Mouse (Mus musculus) embryonic facial prominence, embryonic 11.5 days (tissue): ENCODE measurements around the gene Gng7. TPM values are rescaled to one million over a fixed set of nuclear protein-coding genes. Genes with fewer than 3 reads are reported as not detected.
"Not testable (repeated sequence)": the region's sequence is repeated elsewhere in the genome, so short reads cannot be mapped to it uniquely, and the experiment has no call there.

Source experiments
- ATAC-seq: fragments of 200-750 bp; cut with Nextera tagmentation; replicated peaks from 2 replicates; pipeline ENCODE4 v1.8.0; 2017; ENCODE audit warnings: low read depth; ENCODE audit not compliant: insufficient number of reproducible peaks, low FRiP score, low TSS enrichment
- DNase-seq: peaks from one replicate; pipeline ENCODE4 v3.0.0-alpha.2; 2015; ENCODE audit warnings: low spot score
- H3K27ac ChIP-seq: fragments of 300-500 bp; sonication (generic); replicated peaks from 2 replicates; pipeline ENCODE4 v1.5.1; 2014; ENCODE audit warnings: mild to moderate bottlenecking, low read depth, low read length, control low read depth
- H3K27me3 ChIP-seq: fragments of 300-500 bp; sonication (generic); 2 replicates; pipeline ENCODE4 v1.6.1; 2014; ENCODE audit warnings: mild to moderate bottlenecking, low read length, moderate library complexity, mixed read lengths; ENCODE audit not compliant: control insufficient read depth, insufficient read depth
- H3K36me3 ChIP-seq: fragments of 300-500 bp; sonication (generic); replicated peaks from 2 replicates; pipeline ENCODE4 v1.6.1; 2014; ENCODE audit warnings: low read depth, mild to moderate bottlenecking, low read length, moderate library complexity, mixed read lengths; ENCODE audit not compliant: control insufficient read depth, insufficient read depth
- H3K4me1 ChIP-seq: fragments of 300-500 bp; sonication (generic); 2 replicates; pipeline ENCODE4 v1.6.1; 2014; ENCODE audit warnings: low read length, mixed read lengths; ENCODE audit not compliant: control insufficient read depth, insufficient read depth
- H3K4me2 ChIP-seq: fragments of 300-500 bp; sonication (generic); 2 replicates; pipeline ENCODE4 v1.6.1; 2014; ENCODE audit warnings: low read depth, mild to moderate bottlenecking, control low read depth, low read length, moderate library complexity
- H3K4me3 ChIP-seq: fragments of 300-500 bp; sonication (generic); 2 replicates; pipeline ENCODE4 v1.5.1; 2014; ENCODE audit warnings: low read depth, low read length, control low read depth
- H3K9ac ChIP-seq: fragments of 300-500 bp; sonication (generic); replicated peaks from 2 replicates; pipeline ENCODE4 v1.6.1; 2014; ENCODE audit warnings: mild to moderate bottlenecking, control low read depth, low read length
- H3K9me3 ChIP-seq: fragments of 300-500 bp; sonication (generic); replicated peaks from 2 replicates; pipeline ENCODE4 v1.6.1; 2016; ENCODE audit warnings: mild to moderate bottlenecking, low read length, inconsistent platforms, mixed read lengths; ENCODE audit not compliant: control insufficient read depth
- WGBS: fragments of 180-500 bp; shearing (Covaris S2); extraction: QIAGEN DNeasy Blood & Tissue Kit; methylation state at CpG from one replicate; pipeline ENCODE4 v1.1.7; 2014; 5-methylcytosine and 5-hydroxymethylcytosine counted together
- polyA plus RNA-seq: library from polyadenylated mRNA; unstranded; fragments of >200 nt; fragmentation: Nextera tagmentation; extraction: Ambion mirVana; gene quantifications from 2 replicates; pipeline ENCODE4 v1.2.1, GENCODE M21; 2014

Gene Gng7
- polyA plus RNA-seq, 1 experiment from 2014 or later, result 5.4 TPM

- 72% methylated on average over 7 of the region's 7 CpGs for WGBS
- H3K4me2 ChIP-seq, result no peak overlapping the region
- no peak overlapping the region for H3K9ac ChIP-seq
- H3K4me3 ChIP-seq, result no peak overlapping the region
- peaks cover 15% of the 10 kb centered on the region for H3K27me3 ChIP-seq
- H3K27ac ChIP-seq, result no peak overlapping the region
- H3K4me1 ChIP-seq, result peaks cover 3% of the 10 kb centered on the region
- ATAC-seq (no peak), DNase-seq (no peak)
- H3K9me3 ChIP-seq, result no peaks in the 10 kb centered on the region
- no peaks in the 10 kb centered on the region for H3K36me3 ChIP-seq
Measured at GRCm38 (mm10) chr10:80990406-80990805, 24.3 kb downstream of the Gng7 start.

- H3K4me2 ChIP-seq, H3K9me3 ChIP-seq, H3K4me1 ChIP-seq, H3K36me3 ChIP-seq, H3K27ac ChIP-seq, DNase-seq, ATAC-seq, H3K9ac ChIP-seq, H3K4me3 ChIP-seq: not testable (repeated sequence)
- WGBS, result 55% methylated on average over 4 of the region's 4 CpGs
- H3K27me3 ChIP-seq, result peaks cover 20% of the 10 kb centered on the region
Measured at GRCm38 (mm10) chr10:80989854-80990253, 24.9 kb downstream of the Gng7 start.

- H3K27me3 ChIP-seq, result peaks cover 20% of the 10 kb centered on the region
- ATAC-seq, result no peak
- WGBS, result 70% methylated on average over 6 of the region's 6 CpGs
Measured at GRCm38 (mm10) chr10:80989446-80989845, 25.3 kb downstream of the Gng7 start.

GRCm38 (mm10) chr10:80987709-80988441 is 26.9 kb downstream of the Gng7 start:
- Histone ChIP-seq H3K9ac (no peak overlapping the region), H3K36me3 (no peaks in the 10 kb centered on the region), H3K9me3 (no peaks in the 10 kb centered on the region), H3K4me3 (no peak overlapping the region), H3K27me3 (peaks cover 20% of the 10 kb centered on the region), H3K4me1 (peaks cover 3% of the 10 kb centered on the region), H3K4me2 (no peak overlapping the region; the same call in 1 of the 2 replicates), H3K27ac (no peak overlapping the region; the same call in 1 of the 2 replicates)
- WGBS, result 12% methylated on average over 10 of the region's 10 CpGs
- ATAC-seq, result peak; percentile 83
- DNase-seq, result peak; percentile 92

More at GRCm38 (mm10) chr10:80989446-80989845, 25.3 kb downstream of the Gng7 start:
- Histone ChIP-seq H3K4me1 (peaks cover 3% of the 10 kb centered on the region), H3K9ac (no peak overlapping the region), H3K4me3 (no peak overlapping the region), H3K4me2 (no peak overlapping the region), H3K36me3 (no peaks in the 10 kb centered on the region), H3K9me3 (no peaks in the 10 kb centered on the region), H3K27ac (no peak overlapping the region)
- no peak for DNase-seq

GRCm38 (mm10) chr10:80986754-80987153 is 28.0 kb downstream of the Gng7 start:
- Histone ChIP-seq H3K4me1 (peaks cover 3% of the 10 kb centered on the region), H3K4me2 (no peak overlapping the region), H3K27ac (no peak overlapping the region), H3K4me3 (no peak overlapping the region), H3K27me3 (peaks cover 20% of the 10 kb centered on the region), H3K9me3 (no peaks in the 10 kb centered on the region), H3K36me3 (no peaks in the 10 kb centered on the region), H3K9ac (no peak overlapping the region)
- DNase-seq (no peak), ATAC-seq (no peak)
- WGBS, result 79% methylated on average over 6 of the region's 6 CpGs

GRCm38 (mm10) chr10:80985970-80986701 is 28.6 kb downstream of the Gng7 start:
- Histone ChIP-seq H3K9ac (no peak overlapping the region; the same call in 1 of the 2 replicates), H3K27me3 (peaks cover 20% of the 10 kb centered on the region), H3K27ac (no peak overlapping the region), H3K4me1 (peaks cover 3% of the 10 kb centered on the region), H3K9me3 (no peaks in the 10 kb centered on the region), H3K36me3 (no peaks in the 10 kb centered on the region), H3K4me2 (peak overlapping the region; percentile 30), H3K4me3 (no peak overlapping the region)
- DNase-seq (no peak), ATAC-seq (no peak)
- 31% methylated on average over 13 of the region's 13 CpGs for WGBS

- H3K4me2 ChIP-seq, result peak overlapping the region; percentile 30
- no peaks in the 10 kb centered on the region for H3K36me3 ChIP-seq
- no peak overlapping the region for H3K4me3 ChIP-seq
- no peaks in the 10 kb centered on the region for H3K9me3 ChIP-seq
- no peak overlapping the region for H3K27ac ChIP-seq
- ATAC-seq (no peak), DNase-seq (no peak)
- 8% methylated on average over 37 of the region's 37 CpGs for WGBS
- H3K27me3 ChIP-seq, result peaks cover 20% of the 10 kb centered on the region
- peaks cover 3% of the 10 kb centered on the region for H3K4me1 ChIP-seq
- H3K9ac ChIP-seq, result no peak overlapping the region; the same call in 1 of the 2 replicates
Measured at GRCm38 (mm10) chr10:80985241-80985969, 29.3 kb downstream of the Gng7 start.
